Mouse (Mus musculus): ENCODE measurements at regions not wholly inside any gene's neighbourhood (a gene's known extent, or its start where the extent isn't known, plus 50 kb on each side); places are given as distances from the start of the nearest gene placed in this dataset.

DNA sequence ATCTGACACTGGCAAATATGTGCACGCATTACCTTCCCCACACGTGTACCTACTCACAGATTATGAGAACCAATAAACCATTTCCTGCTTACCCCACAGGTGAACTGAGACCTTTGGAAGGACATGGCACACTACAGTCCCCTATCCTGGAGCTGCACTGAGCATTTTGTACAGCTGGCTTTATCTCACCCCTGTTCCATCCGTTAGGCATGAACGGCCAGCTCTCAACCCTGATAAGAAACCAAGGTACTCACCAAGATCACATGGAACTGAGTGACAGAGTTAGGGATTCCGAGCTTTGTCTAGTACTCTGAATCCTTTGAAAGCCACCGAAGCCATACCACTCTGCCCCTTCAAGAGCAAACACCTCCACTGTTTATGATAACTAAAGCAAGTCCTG is 179.1 kb downstream of the Shq1 start:
- TF ChIP-seq CTCF (IDR thresholded peaks at IDR 0.05; ENCODE audit: low read depth) (no peak), EP300 (IDR thresholded peaks at IDR 0.05; ENCODE audit: low read depth) (no peak)

Measured in liver, postnatal 0 days (tissue).